Comparison of ENCODE assay signal across 1 mouse cellular context in the genomic region with DNA sequence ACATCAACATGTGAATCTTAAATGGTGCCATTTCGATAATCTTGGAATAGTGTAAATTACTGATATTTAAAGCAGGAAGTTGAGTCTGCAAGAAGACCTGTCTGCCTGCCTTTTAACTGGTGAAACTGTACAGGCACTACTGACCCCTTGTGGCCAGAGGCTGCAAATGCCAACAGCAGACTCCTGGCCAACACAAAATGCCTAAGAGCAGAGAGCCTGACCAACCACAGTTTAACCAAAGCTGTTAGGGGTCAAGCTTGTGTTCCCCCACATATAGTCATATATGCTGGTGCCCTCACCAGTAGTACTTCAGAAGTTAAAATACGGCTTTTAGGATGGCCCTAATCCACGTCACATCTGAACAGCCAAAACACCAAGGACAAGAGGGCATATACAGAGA.
TF ChIP-seq lines count a peak whose summit lies in the region.

No protein-coding gene starts in this region.

TF ChIP-seq in MEL, 35 proteins besides CTCF, POLR2A, EP300 and RAD21 (continued from another document):
- no peak for TF ChIP-seq ZNF384 (IDR thresholded peaks at IDR 0.05; ENCODE audit: low read depth, low read length)
- TF ChIP-seq ZKSCAN1 (IDR thresholded peaks at IDR 0.05; ENCODE audit: low read depth, low read length) = no peak
